Mouse (Mus musculus) cortical plate, adult 2 months (tissue): ENCODE results near the gene Ddx42.

Experiments used
- CTCF ChIP-seq: fragments of 200-500 bp; IDR thresholded peaks from 2 replicates; pipeline ENCODE4 v1.5.1; 2011; ENCODE audit warnings: mild to moderate bottlenecking, control low read depth, low read length; ENCODE audit not compliant: insufficient read depth; ENCODE audit errors: extremely low read depth
- POLR2A ChIP-seq: fragments of 200-500 bp; IDR thresholded peaks from 2 replicates; pipeline ENCODE4 v1.6.1; 2011; ENCODE audit warnings: mild to moderate bottlenecking, low read length, control low read depth; ENCODE audit not compliant: insufficient read depth; ENCODE audit errors: extremely low read depth

- TF ChIP-seq POLR2A (no peak), CTCF (no peak)
Measured at GRCm38 (mm10) chr11:106198277-106198676, 18.4 kb upstream of the Ddx42 start.
